Mouse (Mus musculus) ovary, adult 10 weeks (tissue): ENCODE data around the gene Scly. TPM values are rescaled to one million over a fixed set of nuclear protein-coding genes. Genes with fewer than 3 reads are reported as not detected.

Experiments used
- polyA plus RNA-seq: library from polyadenylated mRNA; stranded (reverse); fragments of 350-450 nt; fragmentation: Illumina TruSeq; extraction: RNeasy Lipid Tissue Mini Kit (QIAGEN cat#74804); gene quantifications from one replicate; pipeline ENCODE4 v1.2.3, GENCODE M21; 2014

Scly gene
- polyA plus RNA-seq: 1.1 TPM

GRCm38 (mm10) chr1:91297799-91298744 lies at the start of gene Scly:
Gene Scly (plus strand): TSS chr1:91298338.

DNA sequence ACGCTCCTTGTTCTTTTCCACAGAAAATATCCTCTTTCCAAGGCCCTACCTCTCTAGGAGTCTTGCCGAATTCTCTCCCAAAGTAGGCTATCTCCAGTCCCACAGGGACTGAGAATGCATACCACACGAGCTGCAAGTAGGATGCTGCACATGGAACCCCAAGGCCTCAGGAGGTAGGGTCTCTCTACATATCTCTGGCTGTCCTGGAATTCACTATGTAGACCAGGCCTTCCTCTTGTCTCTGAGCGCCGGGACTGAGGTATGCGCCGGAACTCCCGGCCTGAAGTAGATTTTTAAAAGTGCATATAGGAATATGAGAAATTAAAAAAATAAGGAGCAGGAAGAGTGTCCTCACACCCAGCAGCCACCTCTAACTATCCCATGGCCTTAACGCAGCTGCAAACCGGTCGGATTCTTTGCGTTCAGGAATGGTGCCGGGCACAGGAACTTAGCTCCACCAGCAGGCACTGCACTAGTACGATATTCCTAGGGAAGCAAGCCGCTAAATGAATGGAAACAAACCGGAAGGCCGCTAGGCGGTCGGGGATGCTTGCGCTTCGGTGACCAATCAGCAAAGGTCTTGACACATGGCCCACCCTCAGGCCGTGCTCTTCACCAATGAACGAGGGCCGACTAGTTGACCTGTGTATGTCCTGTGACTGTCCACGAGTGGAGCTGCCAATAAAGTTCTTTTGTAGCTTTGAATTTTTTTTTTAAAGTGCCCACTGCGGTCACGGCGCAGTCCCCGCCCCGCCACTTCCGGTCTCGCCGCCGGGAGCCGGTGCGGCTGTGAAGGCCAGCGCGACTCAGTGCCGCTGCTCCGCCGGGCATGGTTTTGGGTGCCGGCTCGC lies 48.3 kb upstream of the Scly start, which contains the start of gene Ube2f:
Ube2f (plus strand) TSS at position 741 of the 851 bp plus-strand sequence.

DNA sequence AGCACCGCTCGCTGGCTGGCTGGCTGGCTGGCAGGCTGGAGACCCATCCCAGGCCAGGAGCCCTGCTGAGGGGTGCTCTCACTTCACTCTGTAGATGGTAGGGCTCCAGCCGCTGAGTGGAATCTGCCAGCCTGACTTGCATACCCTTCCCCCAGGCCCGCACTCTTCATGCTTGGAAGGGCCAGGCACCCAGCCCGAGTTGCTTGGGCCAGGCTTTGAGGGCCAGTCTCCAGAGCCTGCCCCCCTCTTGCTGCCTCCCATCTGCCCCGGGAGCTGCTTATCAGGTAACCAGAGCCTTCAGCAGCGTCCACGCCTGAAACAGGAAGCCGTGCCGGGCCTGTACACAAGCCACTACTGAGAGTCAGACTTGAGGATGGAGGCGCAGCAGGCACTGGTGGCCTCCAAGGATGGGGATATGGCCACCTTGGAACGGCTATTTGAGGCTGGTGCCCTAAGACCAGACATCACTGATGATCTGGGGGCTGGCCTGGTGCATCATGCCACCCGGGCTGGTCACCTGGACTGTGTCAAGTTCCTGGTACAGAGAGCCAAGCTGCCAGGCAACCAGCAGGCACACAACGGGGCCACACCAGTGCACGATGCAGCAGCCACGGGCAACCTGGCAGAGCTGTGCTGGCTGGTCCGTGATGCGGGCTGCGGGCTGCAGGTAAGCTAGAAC lies 23.8 kb downstream of the Scly start, which contains the start of gene Espnl:
Espnl (plus strand) TSS at position 316 of the 679 bp plus-strand sequence.

DNA sequence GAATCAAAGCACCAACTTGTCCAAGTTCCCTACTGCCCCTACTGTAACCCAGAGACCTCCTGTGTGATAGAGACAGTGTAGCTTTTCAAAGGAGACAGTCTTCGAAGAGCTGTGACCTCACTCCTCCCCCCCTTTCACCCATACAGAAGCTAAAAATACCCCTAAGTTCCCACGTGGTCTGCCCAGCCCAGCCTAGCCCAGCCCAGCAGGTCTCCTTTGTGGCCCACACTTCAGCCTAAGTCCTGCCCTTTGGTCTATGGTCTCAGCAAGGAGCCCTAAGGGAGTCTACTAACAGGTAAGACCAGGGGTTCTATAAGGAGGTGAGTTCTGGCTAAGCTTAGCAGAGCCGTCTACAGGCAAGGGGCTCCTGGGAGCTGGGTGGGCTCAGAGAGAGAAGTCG lies 52.7 kb downstream of the Scly start, which contains the start of gene Klhl30:
Klhl30 (plus strand) TSS at position 176 of the 400 bp plus-strand sequence.

DNA sequence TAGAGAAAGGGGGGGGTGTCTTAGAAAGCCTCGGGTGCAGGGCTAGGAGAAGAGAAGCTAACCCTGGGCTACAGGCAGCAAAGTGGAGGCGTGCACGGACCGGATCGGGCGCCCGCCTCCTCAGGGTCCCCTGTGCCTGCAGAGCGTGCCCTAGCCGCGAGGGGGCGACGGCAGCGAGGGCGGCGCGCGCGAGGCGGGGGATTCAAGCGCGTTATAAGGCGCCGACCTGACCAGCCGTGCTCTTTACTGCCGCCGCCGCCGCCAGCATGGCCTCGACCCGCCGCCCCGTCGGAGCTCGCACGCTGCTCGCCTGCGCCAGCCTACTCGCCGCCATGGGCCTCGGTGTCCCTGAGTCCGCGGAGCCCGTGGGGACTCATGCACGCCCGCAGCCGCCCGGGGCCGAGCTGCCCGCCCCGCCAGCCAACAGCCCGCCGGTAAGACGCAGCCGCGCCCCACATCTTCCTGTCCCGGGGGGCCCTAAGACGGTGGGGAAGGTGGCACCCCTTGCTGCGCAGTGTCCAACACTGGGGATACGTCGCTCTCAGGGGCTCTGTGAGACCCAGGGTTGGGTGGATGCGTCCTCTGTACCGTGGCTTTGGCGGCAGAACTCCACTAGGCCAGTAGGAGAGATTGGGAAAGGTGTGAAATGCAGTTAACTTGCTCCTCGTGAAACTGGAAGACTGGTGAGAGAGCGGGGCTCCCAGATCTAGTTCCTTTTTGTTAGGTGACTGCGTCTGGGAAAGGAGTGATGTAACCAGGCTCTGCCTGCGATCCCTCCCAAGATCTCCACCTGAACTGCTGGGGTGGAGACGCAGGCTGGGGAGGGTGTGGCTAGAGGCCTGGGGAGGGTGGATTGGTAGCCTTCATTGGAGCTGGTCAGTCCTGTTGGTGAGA lies 68.3 kb downstream of the Scly start, which contains the start of gene Erfe:
Erfe (plus strand) TSS at position 216 of the 894 bp plus-strand sequence.

Other genes with a start within 250 kb of the Scly start
- 2.3 TPM for gene Rbm44, start 153.2 kb upstream of the Scly start, polyA plus RNA-seq
- gene Ramp1, start 118.5 kb upstream of the Scly start, polyA plus RNA-seq: 1.3 TPM
- gene Ube2f, start 48.0 kb upstream of the Scly start, polyA plus RNA-seq: 114 TPM
- gene Espnl, start 23.7 kb downstream of the Scly start, polyA plus RNA-seq: not detected
- gene Klhl30, start 52.7 kb downstream of the Scly start, polyA plus RNA-seq: 0.51 TPM
- gene Erfe, start 68.1 kb downstream of the Scly start, polyA plus RNA-seq: 0.77 TPM
- 39.7 TPM for gene Ilkap, start 100.5 kb downstream of the Scly start, polyA plus RNA-seq
- not detected for gene Hes6, start 115.7 kb downstream of the Scly start, polyA plus RNA-seq
- 2.8 TPM for gene Per2, start 161.0 kb downstream of the Scly start, polyA plus RNA-seq
- 6.9 TPM for gene Traf3ip1, start 196.3 kb downstream of the Scly start, polyA plus RNA-seq
- gene Asb1, start 242.2 kb downstream of the Scly start, polyA plus RNA-seq: 7.6 TPM